Mouse (Mus musculus): ENCODE results near the gene Trim60. TPM values are rescaled to one million over a fixed set of nuclear protein-coding genes. Genes with fewer than 3 reads are reported as not detected.
"Not testable (repeated sequence)": the region's sequence is repeated elsewhere in the genome, so short reads cannot be mapped to it uniquely, and the experiment has no call there.

The Trim60 gene
- polyA plus RNA-seq, 1 experiment, result not detected

GRCm38 (mm10) chr8:65028959-65029686 is 10.7 kb upstream of the Trim60 start:
- no peak for TF ChIP-seq CTCF (IDR thresholded peaks at IDR 0.05; ENCODE audit: insufficient read depth, low read depth, low read length)
- 84% methylated on average over 12 of the region's 12 CpGs for WGBS
- H3K4me1 ChIP-seq (ENCODE audit: control insufficient read depth, insufficient read depth, low read length), result no peaks in the 10 kb centered on the region
- H3K27ac ChIP-seq (ENCODE audit: insufficient read depth, low read depth, low read length), result no peak overlapping the region
- H3K4me3 ChIP-seq (ENCODE audit: insufficient read depth, low read depth, low read length), result no peak overlapping the region

GRCm38 (mm10) chr8:65022485-65022884 is 4.1 kb upstream of the Trim60 start:
- Histone ChIP-seq H3K4me1 (ENCODE audit: control insufficient read depth, insufficient read depth, low read length) (no peaks in the 10 kb centered on the region), H3K4me3 (ENCODE audit: insufficient read depth, low read depth, low read length) (no peak overlapping the region), H3K27ac (ENCODE audit: insufficient read depth, low read depth, low read length) (no peak overlapping the region)
- no peak for TF ChIP-seq POLR2A (IDR thresholded peaks at IDR 0.05; ENCODE audit: insufficient read depth, low read depth, low read length)
- TF ChIP-seq CTCF (IDR thresholded peaks at IDR 0.05; ENCODE audit: insufficient read depth, low read depth, low read length), result no peak
- WGBS, result 39% methylated on average over 8 of the region's 8 CpGs

GRCm38 (mm10) chr8:65007616-65008015 is 10.8 kb downstream of the Trim60 start:
- not testable (repeated sequence) for H3K4me1 ChIP-seq (ENCODE audit: control insufficient read depth, insufficient read depth, low read length); H3K27ac ChIP-seq (ENCODE audit: insufficient read depth, low read depth, low read length); H3K4me3 ChIP-seq (ENCODE audit: insufficient read depth, low read depth, low read length)
- 65% methylated on average over 6 of the region's 6 CpGs for WGBS

GRCm38 (mm10) chr8:64998806-64999365 is 19.5 kb downstream of the Trim60 start:
- H3K27ac ChIP-seq (ENCODE audit: insufficient read depth, low read depth, low read length), result no peak overlapping the region
- 88% methylated on average over 4 of the region's 4 CpGs for WGBS
- no peak overlapping the region for H3K4me3 ChIP-seq (ENCODE audit: insufficient read depth, low read depth, low read length)
- no peaks in the 10 kb centered on the region for H3K4me1 ChIP-seq (ENCODE audit: control insufficient read depth, insufficient read depth, low read length)
- TF ChIP-seq POLR2A (IDR thresholded peaks at IDR 0.05; ENCODE audit: insufficient read depth, low read depth, low read length), result no peak
- no peak for TF ChIP-seq CTCF (IDR thresholded peaks at IDR 0.05; ENCODE audit: insufficient read depth, low read depth, low read length)

GRCm38 (mm10) chr8:64987731-64988130 is 30.7 kb downstream of the Trim60 start, which contains the start of gene Trim75:
Trim75 (minus strand) TSS chr8:64987831.
- Histone ChIP-seq H3K4me3 (ENCODE audit: insufficient read depth, low read depth, low read length) (no peak within 1 kb of the TSS), H3K4me1 (ENCODE audit: control insufficient read depth, insufficient read depth, low read length) (no peaks in the 10 kb centered on the region), H3K27ac (ENCODE audit: insufficient read depth, low read depth, low read length) (no peak within 1 kb of the TSS)
- no peak for TF ChIP-seq CTCF (IDR thresholded peaks at IDR 0.05; ENCODE audit: insufficient read depth, low read depth, low read length)
- no peak for TF ChIP-seq POLR2A (IDR thresholded peaks at IDR 0.05; ENCODE audit: insufficient read depth, low read depth, low read length)
- WGBS, result 91% methylated on average over 4 of the region's 4 CpGs

GRCm38 (mm10) chr8:64983150-64983897 is 35.1 kb downstream of the Trim60 start:
- Histone ChIP-seq H3K4me3 (ENCODE audit: insufficient read depth, low read depth, low read length) (no peak overlapping the region), H3K27ac (ENCODE audit: insufficient read depth, low read depth, low read length) (no peak overlapping the region), H3K4me1 (ENCODE audit: control insufficient read depth, insufficient read depth, low read length) (no peaks in the 10 kb centered on the region)
- 74% methylated on average over 20 of the region's 20 CpGs for WGBS
- TF ChIP-seq CTCF (IDR thresholded peaks at IDR 0.05; ENCODE audit: insufficient read depth, low read depth, low read length) (no peak), POLR2A (IDR thresholded peaks at IDR 0.05; ENCODE audit: insufficient read depth, low read depth, low read length) (no peak)

- no peak overlapping the region for H3K27ac ChIP-seq (ENCODE audit: insufficient read depth, low read depth, low read length)
- no peak for TF ChIP-seq CTCF (IDR thresholded peaks at IDR 0.05; ENCODE audit: insufficient read depth, low read depth, low read length)
- TF ChIP-seq POLR2A (IDR thresholded peaks at IDR 0.05; ENCODE audit: insufficient read depth, low read depth, low read length), result no peak
- H3K4me1 ChIP-seq (ENCODE audit: control insufficient read depth, insufficient read depth, low read length), result no peaks in the 10 kb centered on the region
- H3K4me3 ChIP-seq (ENCODE audit: insufficient read depth, low read depth, low read length), result no peak overlapping the region
Observed at GRCm38 (mm10) chr8:64962836-64963235, 55.5 kb downstream of the Trim60 start.

GRCm38 (mm10) chr8:64959025-64959424 is 59.4 kb downstream of the Trim60 start:
- TF ChIP-seq CTCF (IDR thresholded peaks at IDR 0.05; ENCODE audit: insufficient read depth, low read depth, low read length) (no peak), POLR2A (IDR thresholded peaks at IDR 0.05; ENCODE audit: insufficient read depth, low read depth, low read length) (no peak)
- no peaks in the 10 kb centered on the region for H3K4me1 ChIP-seq (ENCODE audit: control insufficient read depth, insufficient read depth, low read length)
- WGBS, result 89% methylated on average over 9 of the region's 9 CpGs
- no peak overlapping the region for H3K27ac ChIP-seq (ENCODE audit: insufficient read depth, low read depth, low read length)
- no peak overlapping the region for H3K4me3 ChIP-seq (ENCODE audit: insufficient read depth, low read depth, low read length)

GRCm38 (mm10) chr8:64952101-64952500 is 66.3 kb downstream of the Trim60 start:
- 54% methylated on average over 6 of the region's 6 CpGs for WGBS
- H3K4me3 ChIP-seq (ENCODE audit: insufficient read depth, low read depth, low read length), result no peak overlapping the region
- H3K27ac ChIP-seq (ENCODE audit: insufficient read depth, low read depth, low read length), result no peak overlapping the region
- TF ChIP-seq POLR2A (IDR thresholded peaks at IDR 0.05; ENCODE audit: insufficient read depth, low read depth, low read length), result no peak
- no peak for TF ChIP-seq CTCF (IDR thresholded peaks at IDR 0.05; ENCODE audit: insufficient read depth, low read depth, low read length)
- H3K4me1 ChIP-seq (ENCODE audit: control insufficient read depth, insufficient read depth, low read length), result 0 out of 2 replicates have a peak, but pooled peaks cover 2% of the 10 kb centered on the region

Other genes starting within 250 kb of the Trim60 start
- not detected in 2 replicates for gene Klhl2, start 168.6 kb downstream of the Trim60 start, polyA plus RNA-seq (2012; ENCODE audit: insufficient read depth, insufficient read length, low replicate concordance, missing spikeins)
- gene Tmem192, start 71.4 kb downstream of the Trim60 start, polyA plus RNA-seq (2012; ENCODE audit: insufficient read depth, insufficient read length, low replicate concordance, missing spikeins), result not detected in 2 replicates
- gene Trim75, start 30.8 kb downstream of the Trim60 start, polyA plus RNA-seq (2012; ENCODE audit: insufficient read depth, insufficient read length, low replicate concordance, missing spikeins), result not detected in 2 replicates
- not detected in 2 replicates for gene Trim61, start 61 bp downstream of the Trim60 start, polyA plus RNA-seq (2012; ENCODE audit: insufficient read depth, insufficient read length, low replicate concordance, missing spikeins)
- gene Apela, start 18.8 kb upstream of the Trim60 start, polyA plus RNA-seq (2012; ENCODE audit: insufficient read depth, insufficient read length, low replicate concordance, missing spikeins), result not detected in 2 replicates
- not detected in 2 replicates for gene Gm10663, start 56.4 kb upstream of the Trim60 start, polyA plus RNA-seq (2012; ENCODE audit: insufficient read depth, insufficient read length, low replicate concordance, missing spikeins)
- gene BC030870, start 111.0 kb upstream of the Trim60 start, polyA plus RNA-seq (2012; ENCODE audit: insufficient read depth, insufficient read length, low replicate concordance, missing spikeins), result not detected in 2 replicates